Mouse (Mus musculus): ENCODE data around the gene Lag3. TPM values are rescaled to one million over a fixed set of nuclear protein-coding genes. Genes with fewer than 3 reads are reported as not detected.

The Lag3 gene
- polyA plus RNA-seq, 1 experiment from 2014 or later = 2.9 TPM

DNA sequence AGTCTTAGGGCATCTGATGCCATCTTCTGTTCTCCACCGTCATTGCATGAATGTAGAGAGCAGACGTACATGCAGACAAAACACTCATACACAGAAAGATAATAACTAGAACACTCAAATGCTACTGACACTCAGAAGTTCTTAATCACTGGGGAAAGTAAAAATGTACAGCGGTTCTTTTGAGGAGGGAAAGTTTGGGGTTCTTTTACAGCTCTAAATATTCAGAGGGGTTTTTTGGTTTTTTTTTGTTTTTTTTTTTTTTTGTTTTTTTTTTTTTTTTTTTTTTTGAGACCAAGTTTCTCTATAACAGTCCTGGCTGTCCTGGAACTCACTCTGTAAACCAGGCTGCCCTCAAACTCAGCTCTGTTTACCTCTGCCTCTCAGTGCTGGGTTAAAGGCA, 21.6 kb upstream of the Lag3 start:
- Histone ChIP-seq H3K27me3 (no peaks in the 10 kb centered on the region), H3K36me3 (peaks cover 49% of the 10 kb centered on the region), H3K4me2 (peak overlapping the region; percentile 90), H3K4me3 (peak overlapping the region; percentile 91; the same call in 1 of the 2 replicates), H3K9ac (no peak overlapping the region), H3K27ac (no peak overlapping the region), H3K9me3 (no peaks in the 10 kb centered on the region), H3K4me1 (peaks cover 28% of the 10 kb centered on the region)
- no peak for ATAC-seq (ENCODE audit: insufficient number of reproducible peaks, insufficient read depth, low FRiP score, low TSS enrichment, low read depth)
- WGBS = 93% methylated on average over 3 of the region's 3 CpGs

DNA sequence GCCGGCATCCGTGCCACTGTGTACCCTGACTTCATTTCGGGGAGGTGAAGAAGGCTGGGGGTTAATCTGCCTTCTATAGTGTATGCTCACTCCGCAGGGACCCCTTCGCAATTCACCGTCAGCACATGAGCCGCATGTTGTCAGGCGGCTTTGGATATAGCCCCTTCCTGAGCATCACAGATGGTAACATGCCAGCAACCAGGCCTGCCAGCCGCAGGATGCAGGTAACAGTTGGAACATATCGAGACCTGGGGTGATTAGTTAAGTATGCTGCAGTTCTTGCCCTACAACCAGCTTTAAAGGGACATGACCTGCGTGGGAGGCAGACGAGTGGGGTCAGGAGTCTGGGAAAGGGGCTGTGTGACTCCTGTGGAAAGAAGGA, 20.8 kb upstream of the Lag3 start:
- Histone ChIP-seq H3K9ac (peak overlapping the region; percentile 98), H3K4me2 (peak overlapping the region; percentile 90), H3K4me1 (peaks cover 28% of the 10 kb centered on the region), H3K27ac (peak overlapping the region; percentile 97), H3K36me3 (peaks cover 42% of the 10 kb centered on the region), H3K27me3 (no peaks in the 10 kb centered on the region), H3K9me3 (no peaks in the 10 kb centered on the region), H3K4me3 (peak overlapping the region; percentile 91)
- 44% methylated on average over 12 of the region's 12 CpGs for WGBS
- ATAC-seq (ENCODE audit: insufficient number of reproducible peaks, insufficient read depth, low FRiP score, low TSS enrichment, low read depth) = no peak

DNA sequence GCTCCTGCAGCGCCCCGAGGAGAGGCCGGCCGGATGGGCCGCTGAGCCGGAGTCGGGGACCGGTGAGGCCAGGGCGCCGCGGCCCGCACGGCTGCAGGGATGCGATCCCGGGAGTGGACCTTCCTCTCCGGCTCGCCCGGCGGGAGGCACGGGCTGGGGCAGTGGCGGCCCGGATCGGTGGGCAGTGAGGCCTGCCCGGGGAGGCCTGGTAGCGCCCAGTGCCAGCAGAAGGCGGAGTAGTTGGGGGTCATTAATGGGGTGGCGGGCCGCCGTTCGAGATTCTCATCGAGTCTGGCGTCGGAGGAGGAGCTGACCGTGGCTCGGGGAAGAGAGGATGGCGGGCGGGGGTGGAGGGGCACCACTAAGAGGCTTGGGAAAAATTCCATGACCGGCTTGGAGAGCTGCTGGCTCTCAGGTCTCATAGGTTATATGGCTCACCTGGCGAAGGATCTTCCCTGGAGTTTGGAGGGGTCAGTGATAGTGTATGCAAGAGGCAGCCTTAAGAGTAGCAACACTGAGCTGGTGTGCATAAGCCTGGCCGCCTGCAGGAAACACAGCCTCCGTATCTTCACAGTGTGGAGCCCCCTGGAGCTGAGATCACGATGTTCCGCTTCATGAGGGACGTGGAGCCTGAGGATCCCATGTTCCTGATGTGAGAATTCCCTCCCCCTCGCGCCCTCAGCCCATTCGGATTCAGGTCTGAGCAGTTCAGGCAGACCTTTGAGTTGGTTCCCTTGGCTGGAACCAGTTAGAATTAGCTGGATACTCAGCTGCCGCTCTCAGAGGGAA, 20.2 kb upstream of the Lag3 start:
- Histone ChIP-seq H3K4me2 (peak overlapping the region; percentile 90), H3K4me3 (peak overlapping the region; percentile 91), H3K27ac (peak overlapping the region; percentile 97), H3K27me3 (no peaks in the 10 kb centered on the region), H3K4me1 (peaks cover 28% of the 10 kb centered on the region), H3K9ac (peak overlapping the region; percentile 98), H3K9me3 (no peaks in the 10 kb centered on the region), H3K36me3 (peaks cover 36% of the 10 kb centered on the region)
- WGBS = under 1% methylated on average over 48 of the region's 48 CpGs
- peak; percentile 3; the same call in 1 of the 2 replicates for ATAC-seq (ENCODE audit: insufficient number of reproducible peaks, insufficient read depth, low FRiP score, low TSS enrichment, low read depth)

DNA sequence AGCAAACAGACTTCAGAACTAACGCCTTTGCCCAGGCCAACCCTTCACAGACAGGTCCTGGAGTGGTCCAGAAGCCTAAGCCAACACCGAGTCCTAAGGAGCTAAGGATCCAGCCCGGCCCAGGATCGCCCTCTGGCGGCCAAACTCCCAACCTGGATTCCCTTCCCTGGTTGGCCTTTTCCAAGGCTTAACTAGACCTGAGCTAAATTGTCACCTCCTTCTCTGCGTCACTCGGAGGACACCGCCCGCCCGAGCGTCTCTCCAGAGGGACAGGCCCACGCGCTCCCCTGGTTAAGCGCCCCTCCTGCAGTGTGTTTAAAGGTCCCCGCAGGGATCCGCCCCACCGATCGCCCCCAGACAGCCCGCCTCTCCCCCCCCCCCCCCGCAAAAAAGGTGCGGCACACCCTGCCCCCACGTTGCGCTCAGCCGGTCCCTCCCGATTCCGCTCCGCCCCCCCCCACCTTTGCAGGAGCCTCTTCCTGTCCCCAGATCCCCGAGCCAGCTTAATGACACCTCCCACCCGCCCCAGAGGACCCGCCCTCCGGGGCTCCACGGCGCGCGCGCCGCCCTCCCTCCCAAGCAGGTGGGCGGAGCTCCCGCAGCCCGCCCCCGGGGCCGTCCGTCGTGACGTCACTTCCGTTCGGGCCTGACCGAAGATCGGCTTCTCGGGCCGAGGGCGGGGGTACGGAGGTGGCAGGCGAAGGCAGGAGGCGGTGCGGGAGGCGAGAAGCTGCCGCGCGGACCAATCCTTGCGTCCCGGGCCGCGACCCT, 19.4 kb upstream of the Lag3 start, which contains the start of gene Mlf2:
TSS of gene Mlf2 (plus strand) at position 633 of the 771 bp plus-strand sequence.
- ATAC-seq (ENCODE audit: insufficient number of reproducible peaks, insufficient read depth, low FRiP score, low TSS enrichment, low read depth) = peak; percentile 92
- Histone ChIP-seq H3K4me2 (peak within 1 kb of the TSS; percentile 90), H3K27me3 (no peaks in the 10 kb centered on the region), H3K4me3 (peak within 1 kb of the TSS; percentile 91), H3K9me3 (no peaks in the 10 kb centered on the region), H3K9ac (peak within 1 kb of the TSS; percentile 98), H3K36me3 (peaks cover 28% of the 10 kb centered on the region), H3K4me1 (peaks cover 33% of the 10 kb centered on the region), H3K27ac (peak within 1 kb of the TSS; percentile 97)
- under 1% methylated on average over 61 of the region's 64 CpGs for WGBS

DNA sequence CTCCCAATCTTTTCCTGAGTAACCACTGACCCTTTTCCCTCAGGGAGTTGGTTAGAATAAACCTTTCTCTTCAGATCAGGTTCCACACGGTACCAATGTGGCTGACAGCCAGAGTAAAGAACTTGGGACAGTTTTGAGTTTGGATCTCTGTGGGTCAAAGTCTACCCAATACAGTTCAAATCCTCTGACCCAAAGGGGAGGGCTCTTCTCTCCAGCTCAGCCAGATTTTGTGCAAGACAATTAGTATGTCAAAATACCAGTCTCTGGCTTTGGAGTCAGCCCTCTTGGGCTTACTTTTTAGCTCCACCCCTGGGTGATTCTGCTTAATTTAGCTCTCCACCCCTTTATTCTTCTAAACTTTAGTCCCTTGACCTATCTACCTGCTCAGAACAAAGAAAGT, 18.7 kb upstream of the Lag3 start:
- Histone ChIP-seq H3K27ac (peak overlapping the region; percentile 97), H3K36me3 (peaks cover 21% of the 10 kb centered on the region), H3K27me3 (no peaks in the 10 kb centered on the region), H3K4me2 (peak overlapping the region; percentile 90), H3K4me3 (peak overlapping the region; percentile 91), H3K9ac (peak overlapping the region; percentile 98), H3K9me3 (no peaks in the 10 kb centered on the region), H3K4me1 (peaks cover 40% of the 10 kb centered on the region)
- no peak for ATAC-seq (ENCODE audit: insufficient number of reproducible peaks, insufficient read depth, low FRiP score, low TSS enrichment, low read depth)
- WGBS = 10% methylated on average over 1 of the region's 1 CpGs

DNA sequence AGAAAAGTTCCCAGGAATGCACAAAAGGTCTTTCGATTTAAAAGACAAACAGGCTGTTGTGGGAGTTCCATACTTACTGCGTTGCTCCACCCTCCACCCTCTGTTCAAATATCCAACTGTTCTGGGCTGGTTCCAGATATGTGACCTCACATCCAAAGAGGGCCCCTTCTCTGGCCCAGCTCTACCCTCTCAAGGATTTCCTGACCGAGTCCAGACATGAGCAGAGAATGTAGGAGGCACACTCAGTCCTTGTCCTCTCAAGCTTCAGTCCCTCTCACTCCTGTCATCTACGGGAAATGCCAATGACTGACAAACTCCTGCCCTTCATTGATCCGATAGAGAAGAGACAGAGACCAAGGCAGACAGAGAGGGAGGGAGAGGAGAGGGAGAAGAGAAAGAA, 14.4 kb upstream of the Lag3 start:
- peak overlapping the region; percentile 78 for H3K27ac ChIP-seq

DNA sequence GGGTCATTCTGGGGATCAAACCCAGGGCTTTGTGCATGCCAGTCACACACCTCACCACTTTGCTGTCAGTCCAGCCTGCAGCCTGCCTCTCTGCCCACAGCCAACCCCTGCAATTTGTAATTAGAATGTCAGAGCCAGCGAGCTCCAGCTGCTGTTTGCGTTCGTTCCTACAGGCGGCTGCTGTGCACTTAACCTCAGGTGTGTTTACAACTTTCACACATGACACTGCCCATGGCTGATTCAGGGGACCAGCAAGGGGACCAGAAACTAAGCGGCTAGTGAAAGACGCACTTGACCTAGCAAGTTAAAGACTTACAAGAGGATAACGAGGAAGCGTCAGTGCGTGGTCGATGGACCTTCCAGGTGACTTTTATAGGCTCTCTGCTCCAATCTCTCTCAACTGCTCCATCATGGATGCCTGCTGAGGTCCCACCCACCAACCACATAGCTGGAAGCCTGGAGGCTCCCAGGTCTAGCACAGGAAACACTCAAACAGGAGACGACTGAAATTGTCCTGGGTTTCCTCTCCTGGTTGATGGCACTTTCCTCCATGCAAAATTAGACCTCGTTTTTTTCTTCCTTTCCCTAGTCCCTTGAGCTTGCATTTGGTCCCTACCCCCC, 13.8 kb upstream of the Lag3 start:
- ATAC-seq (ENCODE audit: insufficient number of reproducible peaks, insufficient read depth, low FRiP score, low TSS enrichment, low read depth) = no peak
- Histone ChIP-seq H3K36me3 (no peaks in the 10 kb centered on the region), H3K27me3 (no peaks in the 10 kb centered on the region), H3K9ac (0 out of 2 replicates have a peak overlapping the region, but pooled peaks have one; percentile 44), H3K27ac (peak overlapping the region; percentile 78; the same call in 1 of the 2 replicates), H3K4me3 (no peak overlapping the region), H3K4me2 (peak overlapping the region; percentile 22), H3K9me3 (no peaks in the 10 kb centered on the region), H3K4me1 (peaks cover 41% of the 10 kb centered on the region)
- WGBS = 34% methylated on average over 12 of the region's 12 CpGs

More for the DNA sequence above, 14.4 kb upstream of the Lag3 start:
- ATAC-seq (ENCODE audit: insufficient number of reproducible peaks, insufficient read depth, low FRiP score, low TSS enrichment, low read depth) = no peak
- 34% methylated on average over 5 of the region's 5 CpGs for WGBS
- Histone ChIP-seq H3K9ac (0 out of 2 replicates have a peak overlapping the region, but pooled peaks have one; percentile 44), H3K9me3 (no peaks in the 10 kb centered on the region), H3K27me3 (no peaks in the 10 kb centered on the region), H3K36me3 (no peaks in the 10 kb centered on the region), H3K4me1 (peaks cover 36% of the 10 kb centered on the region), H3K4me2 (0 out of 2 replicates have a peak overlapping the region, but pooled peaks have one; percentile 22), H3K4me3 (no peak overlapping the region)

DNA sequence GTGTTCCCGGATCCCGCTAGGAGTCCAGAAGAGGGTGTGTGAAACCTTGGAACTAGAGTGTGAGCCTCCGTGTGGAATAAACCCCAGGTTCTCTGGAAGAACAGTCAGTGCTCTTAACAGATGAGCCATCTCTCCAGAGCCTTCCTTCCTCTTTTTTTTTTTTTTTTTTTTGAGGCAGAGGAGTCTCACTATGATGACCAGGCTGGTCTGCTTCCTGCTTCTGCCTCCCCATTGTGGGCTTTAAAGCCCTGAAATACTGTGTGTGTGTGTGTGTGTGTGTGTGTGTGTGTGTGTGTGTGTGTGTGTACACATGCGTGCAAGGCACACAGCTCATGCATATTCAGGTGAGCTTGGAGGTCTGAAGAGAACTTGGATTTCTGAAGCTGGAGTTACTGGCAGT, 10.0 kb upstream of the Lag3 start:
- ATAC-seq (ENCODE audit: insufficient number of reproducible peaks, insufficient read depth, low FRiP score, low TSS enrichment, low read depth) = no peak
- Histone ChIP-seq H3K9me3 (no peaks in the 10 kb centered on the region), H3K4me3 (no peak overlapping the region), H3K27ac (peak overlapping the region; percentile 100), H3K36me3 (no peaks in the 10 kb centered on the region), H3K4me1 (peaks cover 50% of the 10 kb centered on the region), H3K4me2 (no peak overlapping the region), H3K27me3 (no peaks in the 10 kb centered on the region), H3K9ac (no peak overlapping the region)
- 64% methylated on average over 4 of the region's 4 CpGs for WGBS

DNA sequence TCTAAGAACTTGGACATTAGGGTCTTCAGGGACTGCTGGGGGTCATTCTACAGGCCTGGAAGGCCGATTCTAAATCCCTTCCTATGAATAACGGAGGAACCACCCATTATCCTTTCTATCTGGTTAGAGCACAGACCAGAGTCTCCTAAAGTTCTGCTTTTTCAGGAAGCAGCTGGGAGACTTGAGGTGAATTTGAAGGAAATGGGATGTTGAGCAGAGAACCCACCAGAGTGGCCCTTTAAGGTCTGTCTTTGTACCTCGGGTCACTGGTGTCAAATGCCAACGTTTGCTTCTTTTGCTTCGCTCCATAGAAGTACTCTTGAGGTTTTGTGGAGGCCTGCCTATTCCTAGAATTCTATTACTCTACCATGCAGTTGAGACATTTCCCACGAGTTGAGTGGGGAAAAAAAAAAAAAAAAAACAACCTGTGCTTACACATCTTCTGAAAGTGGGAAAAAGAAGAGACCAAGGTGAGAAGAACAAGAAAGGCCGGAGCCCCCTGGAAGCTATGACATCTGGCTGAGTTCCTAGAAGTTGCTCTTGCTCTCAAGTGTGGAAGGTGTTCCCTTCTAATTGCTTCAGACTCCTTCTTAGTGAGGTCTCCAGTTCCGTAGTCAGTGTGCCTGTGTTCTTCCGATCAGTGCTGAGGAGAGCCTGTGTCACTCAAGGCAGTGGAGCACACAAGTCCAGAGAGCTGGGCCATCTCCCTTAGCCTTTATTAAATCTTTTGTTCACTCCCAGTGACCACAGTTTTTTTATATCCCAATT, 9.0 kb upstream of the Lag3 start:
- Histone ChIP-seq H3K9me3 (no peaks in the 10 kb centered on the region), H3K27ac (peak overlapping the region; percentile 100), H3K27me3 (no peaks in the 10 kb centered on the region), H3K9ac (peak overlapping the region; percentile 49), H3K4me1 (peaks cover 49% of the 10 kb centered on the region), H3K4me3 (peak overlapping the region; percentile 37), H3K4me2 (peak overlapping the region; percentile 91), H3K36me3 (no peaks in the 10 kb centered on the region)
- 25% methylated on average over 9 of the region's 9 CpGs for WGBS
- ATAC-seq (ENCODE audit: insufficient number of reproducible peaks, insufficient read depth, low FRiP score, low TSS enrichment, low read depth) = no peak

DNA sequence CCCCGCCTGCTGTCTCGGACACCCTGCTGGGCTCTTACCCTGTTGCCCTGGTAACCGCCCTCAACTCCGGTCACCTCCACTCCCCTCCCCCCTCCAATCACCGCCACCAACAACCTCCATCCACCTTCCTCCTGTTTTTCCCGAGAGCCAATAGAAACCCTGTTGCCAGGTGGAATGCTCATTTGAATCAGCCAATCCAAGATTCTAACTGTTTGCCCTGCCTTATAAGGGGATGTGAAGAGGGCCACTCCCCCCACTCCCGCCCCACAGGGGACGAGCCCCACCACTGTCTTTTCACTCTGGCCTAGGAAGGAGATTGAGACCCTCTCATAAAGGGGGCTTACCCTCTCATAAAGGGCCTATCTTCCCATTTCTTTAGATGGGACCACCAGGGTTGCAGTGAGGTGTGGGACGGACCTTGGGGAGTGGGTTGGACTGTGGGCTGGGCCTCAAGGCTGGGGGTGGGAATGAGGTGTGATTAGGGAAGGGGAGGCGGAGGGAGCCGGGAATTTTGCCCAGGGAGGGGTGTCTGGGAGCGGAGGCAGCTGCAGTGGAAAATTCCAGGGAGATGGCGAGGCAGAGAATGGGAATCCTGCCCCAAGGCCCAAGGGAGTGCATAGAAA, 8.3 kb upstream of the Lag3 start, which contains the start of gene Ptms:
TSS of gene Ptms (minus strand) at position 409 of the 623 bp plus-strand sequence.
- Histone ChIP-seq H3K27me3 (no peaks in the 10 kb centered on the region), H3K9me3 (no peaks in the 10 kb centered on the region), H3K36me3 (peaks cover 3% of the 10 kb centered on the region), H3K4me1 (peaks cover 51% of the 10 kb centered on the region), H3K4me3 (peak within 1 kb of the TSS; percentile 37), H3K4me2 (peak within 1 kb of the TSS; percentile 91), H3K9ac (peak within 1 kb of the TSS; percentile 49), H3K27ac (peak within 1 kb of the TSS; percentile 100)
- peak; percentile 81 for ATAC-seq (ENCODE audit: insufficient number of reproducible peaks, insufficient read depth, low FRiP score, low TSS enrichment, low read depth)
- under 1% methylated on average over 13 of the region's 13 CpGs for WGBS

Data from embryonic facial prominence, embryonic 13.5 days (tissue).